Comparison of ENCODE assay signal across 8 mouse cellular contexts in the genomic region with DNA sequence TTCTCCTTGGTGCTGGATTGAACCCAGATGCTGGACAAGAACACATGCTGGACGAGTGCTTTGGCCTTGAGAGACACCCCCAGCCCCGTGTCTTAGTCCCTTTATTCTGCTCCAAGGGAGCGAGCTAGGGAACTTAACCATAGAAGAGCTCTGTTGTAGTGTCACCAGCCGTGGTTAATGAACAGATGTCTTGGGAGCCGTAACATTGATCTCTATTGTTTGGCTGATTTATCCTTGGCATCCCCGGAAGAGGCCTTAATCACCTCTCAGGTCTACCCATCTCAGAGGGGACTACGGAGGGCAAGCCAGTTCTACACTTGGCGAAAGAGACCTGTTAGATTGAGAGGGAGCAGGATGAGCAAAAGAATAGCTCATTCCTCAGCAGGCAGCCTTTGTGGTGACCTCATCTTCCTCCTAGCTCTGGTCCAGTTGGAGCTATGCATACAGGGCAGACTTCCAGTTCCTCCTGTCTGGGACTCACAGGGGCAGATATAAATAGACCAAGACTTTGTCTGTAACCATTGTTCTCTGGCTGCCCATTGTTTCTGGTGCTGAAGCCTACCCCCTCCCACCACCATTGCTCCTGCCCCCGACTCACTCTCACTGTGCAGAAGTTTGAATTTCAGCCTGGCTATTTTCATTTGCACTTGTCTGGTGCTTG.
A peak's percentile ranks its signal among the peaks of the same experiment; 100 is the strongest.
DNase-seq lines count a peak whose midpoint lies in the region; ATAC-seq lines count a peak whose summit lies in the region.

No protein-coding gene starts in this region.

- H3K4me2 ChIP-seq in midbrain, embryonic 11.5 days = no peak overlapping the region
- no peak overlapping the region for H3K4me2 ChIP-seq in midbrain, embryonic 16.5 days (ENCODE audit: low read length)
- peak overlapping the region; percentile 31 for H3K4me2 ChIP-seq in heart, embryonic 14.5 days (ENCODE audit: low read length)
- no peak overlapping the region for H3K4me2 ChIP-seq in neural tube, embryonic 11.5 days (ENCODE audit: low read depth)

- H3K36me3 ChIP-seq in midbrain, embryonic 11.5 days (ENCODE audit: control insufficient read depth, insufficient read depth, low read length) = no peaks in the 10 kb centered on the region
- no peaks in the 10 kb centered on the region for H3K36me3 ChIP-seq in midbrain, embryonic 16.5 days (ENCODE audit: control insufficient read depth, insufficient read depth, low read length)
- H3K36me3 ChIP-seq in heart, embryonic 14.5 days (ENCODE audit: control insufficient read depth, insufficient read depth, low read length) = 0 out of 2 replicates have a peak, but pooled peaks cover 12% of the 10 kb centered on the region
- H3K36me3 ChIP-seq in neural tube, embryonic 11.5 days (ENCODE audit: control insufficient read depth, insufficient read depth, low read length) = no peaks in the 10 kb centered on the region

- WGBS in midbrain, embryonic 11.5 days = 14% methylated on average over 9 of the region's 9 CpGs
- WGBS in midbrain, embryonic 16.5 days = 11% methylated on average over 9 of the region's 9 CpGs
- 27% methylated on average over 9 of the region's 9 CpGs for WGBS in heart, embryonic 14.5 days
- 14% methylated on average over 9 of the region's 9 CpGs for WGBS in neural tube, embryonic 11.5 days

- peak; percentile 84 for DNase-seq in midbrain, embryonic 11.5 days (ENCODE audit: low spot score, missing footprints)
- DNase-seq in cerebellum, postnatal 36 days = peak; percentile 53 to 65
- DNase-seq in kidney, postnatal 14 days = peak; percentile 75
- DNase-seq in neural tube, embryonic 11.5 days (ENCODE audit: low spot score) = peak; percentile 40
- no peak for DNase-seq in yolk sac, embryonic 10.5 days (ENCODE audit: low spot score)
- DNase-seq in right cerebral cortex, postnatal 36 days (ENCODE audit: low spot score in 2 of 2) = no peak

- H3K27me3 ChIP-seq in midbrain, embryonic 11.5 days (ENCODE audit: control insufficient read depth, insufficient read depth, low read length) = 0 out of 2 replicates have a peak, but pooled peaks cover 3% of the 10 kb centered on the region
- H3K27me3 ChIP-seq in midbrain, embryonic 16.5 days (ENCODE audit: control insufficient read depth, insufficient read depth, low read depth, low read length) = no peaks in the 10 kb centered on the region
- no peaks in the 10 kb centered on the region for H3K27me3 ChIP-seq in heart, embryonic 14.5 days (ENCODE audit: control insufficient read depth, insufficient read depth, low read length)
- 0 out of 2 replicates have a peak, but pooled peaks cover 2% of the 10 kb centered on the region for H3K27me3 ChIP-seq in neural tube, embryonic 11.5 days (ENCODE audit: control insufficient read depth, insufficient read depth, low read length)

- H3K4me1 ChIP-seq in midbrain, embryonic 11.5 days (ENCODE audit: control insufficient read depth, insufficient read depth, low read length) = peaks cover 7% of the 10 kb centered on the region
- peaks cover 2% of the 10 kb centered on the region; the same call in 1 of the 2 replicates for H3K4me1 ChIP-seq in midbrain, embryonic 16.5 days (ENCODE audit: control insufficient read depth, insufficient read depth, low read length)
- H3K4me1 ChIP-seq in heart, embryonic 14.5 days (ENCODE audit: control insufficient read depth in 2 of 2, insufficient read depth in 2 of 2, low read length in 2 of 2) = peaks cover 49 to 95% of the 10 kb centered on the region in 2 experiments
- peaks cover 13% of the 10 kb centered on the region for H3K4me1 ChIP-seq in neural tube, embryonic 11.5 days (ENCODE audit: control insufficient read depth, insufficient read depth, low read length)

- H3K27ac ChIP-seq in midbrain, embryonic 11.5 days (ENCODE audit: low read depth, low read length) = no peak overlapping the region
- H3K27ac ChIP-seq in midbrain, embryonic 16.5 days (ENCODE audit: low read length) = no peak overlapping the region
- H3K27ac ChIP-seq in heart, embryonic 14.5 days (replicated peaks in 1 of 2; ENCODE audit: control insufficient read depth in 1 of 2, insufficient read depth in 1 of 2, low read depth in 2 of 2, low read length in 2 of 2) = peak overlapping the region; percentile 75 to 88
- H3K27ac ChIP-seq in neural tube, embryonic 11.5 days (ENCODE audit: low read depth, low read length) = no peak overlapping the region

- H3K9ac ChIP-seq in midbrain, embryonic 11.5 days (ENCODE audit: low read length) = no peak overlapping the region
- H3K9ac ChIP-seq in midbrain, embryonic 16.5 days (ENCODE audit: low read depth, low read length) = no peak overlapping the region
- peak overlapping the region; percentile 42; the same call in 1 of the 2 replicates for H3K9ac ChIP-seq in heart, embryonic 14.5 days (ENCODE audit: low read length)
- H3K9ac ChIP-seq in neural tube, embryonic 11.5 days (ENCODE audit: low read length) = no peak overlapping the region

- peak; percentile 63; the same call in 1 of the 2 replicates for ATAC-seq in midbrain, embryonic 11.5 days (ENCODE audit: low FRiP score)
- no peak for ATAC-seq in midbrain, embryonic 16.5 days
- ATAC-seq in heart, embryonic 14.5 days (ENCODE audit: insufficient number of reproducible peaks, insufficient read depth, low FRiP score, low read depth) = peak; percentile 81
- peak; percentile 61 for ATAC-seq in neural tube, embryonic 11.5 days (ENCODE audit: insufficient read depth, low FRiP score, low TSS enrichment)

- no peaks in the 10 kb centered on the region for H3K9me3 ChIP-seq in midbrain, embryonic 11.5 days (ENCODE audit: control insufficient read depth, low read length)
- H3K9me3 ChIP-seq in midbrain, embryonic 16.5 days (replicated peaks; ENCODE audit: control insufficient read depth, low read length, poor library complexity, severe bottlenecking) = peaks cover 4% of the 10 kb centered on the region
- H3K9me3 ChIP-seq in heart, embryonic 14.5 days (ENCODE audit: control insufficient read depth, low read length) = no peaks in the 10 kb centered on the region
- no peaks in the 10 kb centered on the region for H3K9me3 ChIP-seq in neural tube, embryonic 11.5 days (ENCODE audit: control insufficient read depth, low read length)

- no peak overlapping the region for H3K4me3 ChIP-seq in midbrain, embryonic 11.5 days (ENCODE audit: low read depth, low read length)
- no peak overlapping the region for H3K4me3 ChIP-seq in midbrain, embryonic 16.5 days (ENCODE audit: low read depth, low read length)
- no peak overlapping the region for H3K4me3 ChIP-seq in heart, embryonic 14.5 days (ENCODE audit: control insufficient read depth in 1 of 2, insufficient read depth in 1 of 2, low read depth in 1 of 2, low read length in 2 of 2)
- H3K4me3 ChIP-seq in neural tube, embryonic 11.5 days (ENCODE audit: low read depth, low read length) = no peak overlapping the region

Comparison
In these comparisons a context has a peak if more than half of its experiments do, and no peak if none do; other contexts are left out.
1. DNase-seq: peak in midbrain, embryonic 11.5 days (single experiment), cerebellum, postnatal 36 days (2 of 2), kidney, postnatal 14 days (single experiment) and neural tube, embryonic 11.5 days (single experiment); none in yolk sac, embryonic 10.5 days (single experiment) and right cerebral cortex, postnatal 36 days (0 of 2).
2. H3K27ac ChIP-seq: peak in heart, embryonic 14.5 days (2 of 2); none in midbrain, embryonic 11.5 days (single experiment), midbrain, embryonic 16.5 days (single experiment) and neural tube, embryonic 11.5 days (single experiment).